Mouse (Mus musculus) bone marrow, adult 2 months (tissue): ENCODE measurements at regions not wholly inside any gene's neighbourhood (a gene's known extent, or its start where the extent isn't known, plus 50 kb on each side); places are given as distances from the start of the nearest gene placed in this dataset.

Experiments
- CTCF ChIP-seq: fragments of 200-500 bp; IDR thresholded peaks from 2 replicates; pipeline ENCODE4 v1.5.1; 2011; ENCODE audit warnings: low read length, control low read depth; ENCODE audit not compliant: control insufficient read depth, insufficient read depth
- POLR2A ChIP-seq: fragments of 200-500 bp; IDR thresholded peaks from 2 replicates; pipeline ENCODE4 v1.6.1; 2011; ENCODE audit warnings: low read depth, mild to moderate bottlenecking, control low read depth, low read length, borderline replicate concordance; ENCODE audit not compliant: control insufficient read depth

GRCm38 (mm10) chr6:52443112-52443984, 130.1 kb downstream of the Evx1 start:
- TF ChIP-seq CTCF (no peak), POLR2A (no peak)
